Mouse (Mus musculus) neural tube, embryonic 15.5 days (tissue): Measurements from ENCODE around the gene Cdrt4. TPM values are rescaled to one million over a fixed set of nuclear protein-coding genes. Genes with fewer than 3 reads are reported as not detected.

Source experiments
- ATAC-seq: fragments of 200-750 bp; cut with Nextera tagmentation; 2 replicates; pipeline ENCODE4 v1.8.0; 2017; ENCODE audit warnings: mild to moderate bottlenecking, moderate TSS enrichment, moderate library complexity; ENCODE audit not compliant: low FRiP score
- H3K27ac ChIP-seq: fragments of 300-500 bp; sonication (generic); replicated peaks from 2 replicates; pipeline ENCODE4 v1.5.1; 2015; ENCODE audit warnings: mild to moderate bottlenecking, inconsistent platforms
- H3K27me3 ChIP-seq: fragments of 300-500 bp; sonication (generic); replicated peaks from 2 replicates; pipeline ENCODE4 v1.6.1; 2015; ENCODE audit warnings: inconsistent platforms
- H3K36me3 ChIP-seq: fragments of 300-500 bp; sonication (generic); 2 replicates; pipeline ENCODE4 v1.6.1; 2015; ENCODE audit warnings: inconsistent platforms
- H3K4me1 ChIP-seq: fragments of 300-500 bp; sonication (generic); 2 replicates; pipeline ENCODE4 v1.6.1; 2015; ENCODE audit warnings: inconsistent platforms
- H3K4me2 ChIP-seq: fragments of 300-500 bp; sonication (generic); 2 replicates; pipeline ENCODE4 v1.6.1; 2015; ENCODE audit warnings: inconsistent platforms, mild to moderate bottlenecking, moderate library complexity
- H3K4me3 ChIP-seq: fragments of 300-500 bp; sonication (generic); replicated peaks from 2 replicates; pipeline ENCODE4 v1.5.1; 2015; ENCODE audit warnings: mild to moderate bottlenecking, inconsistent platforms
- H3K9ac ChIP-seq: fragments of 300-500 bp; sonication (generic); replicated peaks from 2 replicates; pipeline ENCODE4 v1.6.1; 2015; ENCODE audit warnings: mild to moderate bottlenecking, inconsistent platforms
- H3K9me3 ChIP-seq: fragments of 300-500 bp; sonication (generic); replicated peaks from 2 replicates; pipeline ENCODE4 v1.6.1; 2016; ENCODE audit warnings: inconsistent platforms
- WGBS: fragments of 180-500 bp; shearing (Covaris S2); methylation state at CpG from one replicate; pipeline ENCODE4 v1.1.7; 2015; ENCODE audit warnings: mixed read lengths; 5-methylcytosine and 5-hydroxymethylcytosine counted together
- polyA plus RNA-seq: library from polyadenylated mRNA; unstranded; fragments of >200 nt; fragmentation: Nextera tagmentation; extraction: Ambion mirVana; gene quantifications from 2 replicates; pipeline ENCODE4 v1.2.1, GENCODE M21; 2015

Cdrt4 gene
- polyA plus RNA-seq, result not detected in 2 replicates

DNA sequence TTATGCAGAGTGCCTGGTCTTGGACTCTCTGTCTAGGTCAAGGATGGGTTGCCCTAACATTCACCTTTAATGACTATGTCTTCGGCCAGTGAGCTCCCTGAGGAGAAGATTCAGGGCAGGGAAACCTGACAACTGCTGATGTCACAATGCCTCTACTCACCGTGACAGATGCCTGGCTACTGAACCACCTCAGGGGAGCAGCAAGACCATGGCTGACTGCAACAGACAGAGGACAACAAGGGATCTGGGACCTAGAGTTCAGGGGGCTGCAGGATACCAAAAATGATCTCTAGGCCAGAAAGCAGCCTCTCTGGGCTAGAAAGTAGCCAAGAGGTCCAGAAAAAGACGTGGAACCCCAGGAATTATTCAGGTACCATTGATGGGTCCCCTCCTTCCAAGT lies at the start of gene Cdrt4:
Gene Cdrt4, plus strand, starts transcription at position 182 of the 400 bp plus-strand sequence.
- Histone ChIP-seq H3K4me1 (no peaks in the 10 kb centered on the region), H3K27me3 (no peaks in the 10 kb centered on the region), H3K9ac (no peak within 1 kb of the TSS), H3K27ac (no peak within 1 kb of the TSS), H3K4me3 (no peak within 1 kb of the TSS), H3K36me3 (no peaks in the 10 kb centered on the region), H3K9me3 (no peaks in the 10 kb centered on the region), H3K4me2 (no peak within 1 kb of the TSS)
- WGBS, result 72% methylated on average over 3 of the region's 3 CpGs
- ATAC-seq, result no peak

DNA sequence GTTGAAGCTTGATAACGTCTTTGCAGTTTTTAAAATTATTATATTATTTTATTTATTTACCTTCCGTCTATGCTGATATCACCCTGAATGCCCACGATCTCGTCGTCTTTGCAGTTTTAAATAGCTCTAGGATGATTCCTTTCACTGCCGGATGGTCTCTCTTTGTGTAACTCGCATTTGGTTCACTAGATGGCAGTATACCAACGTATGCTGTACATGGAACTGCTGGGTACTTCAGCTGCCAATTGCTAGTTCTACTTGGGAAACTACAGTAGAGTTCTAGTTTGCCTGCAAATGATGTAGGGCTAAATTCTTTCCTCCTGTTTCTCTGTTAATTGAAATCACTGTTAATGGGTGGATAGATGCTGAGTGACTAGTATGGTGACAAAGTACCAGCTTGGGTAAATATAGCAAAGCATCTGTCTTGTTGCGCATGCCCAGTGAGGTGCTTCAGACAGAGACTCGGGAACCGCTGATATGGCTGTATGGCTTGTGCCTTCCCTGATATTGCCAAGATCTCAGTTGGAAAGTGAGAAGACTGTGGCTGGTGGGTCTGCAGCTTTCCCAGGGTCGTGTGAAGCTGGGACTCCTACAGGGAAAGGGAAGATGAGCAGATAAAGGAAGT lies 49.2 kb upstream of the Cdrt4 start:
- no peak overlapping the region for H3K4me2 ChIP-seq
- no peak overlapping the region for H3K4me3 ChIP-seq
- WGBS, result 31% methylated on average over 12 of the region's 12 CpGs
- H3K4me1 ChIP-seq, result no peaks in the 10 kb centered on the region
- H3K9ac ChIP-seq, result no peak overlapping the region
- H3K36me3 ChIP-seq, result no peaks in the 10 kb centered on the region
- no peak for ATAC-seq
- H3K27me3 ChIP-seq, result no peaks in the 10 kb centered on the region
- H3K9me3 ChIP-seq, result no peaks in the 10 kb centered on the region
- H3K27ac ChIP-seq, result no peak overlapping the region

DNA sequence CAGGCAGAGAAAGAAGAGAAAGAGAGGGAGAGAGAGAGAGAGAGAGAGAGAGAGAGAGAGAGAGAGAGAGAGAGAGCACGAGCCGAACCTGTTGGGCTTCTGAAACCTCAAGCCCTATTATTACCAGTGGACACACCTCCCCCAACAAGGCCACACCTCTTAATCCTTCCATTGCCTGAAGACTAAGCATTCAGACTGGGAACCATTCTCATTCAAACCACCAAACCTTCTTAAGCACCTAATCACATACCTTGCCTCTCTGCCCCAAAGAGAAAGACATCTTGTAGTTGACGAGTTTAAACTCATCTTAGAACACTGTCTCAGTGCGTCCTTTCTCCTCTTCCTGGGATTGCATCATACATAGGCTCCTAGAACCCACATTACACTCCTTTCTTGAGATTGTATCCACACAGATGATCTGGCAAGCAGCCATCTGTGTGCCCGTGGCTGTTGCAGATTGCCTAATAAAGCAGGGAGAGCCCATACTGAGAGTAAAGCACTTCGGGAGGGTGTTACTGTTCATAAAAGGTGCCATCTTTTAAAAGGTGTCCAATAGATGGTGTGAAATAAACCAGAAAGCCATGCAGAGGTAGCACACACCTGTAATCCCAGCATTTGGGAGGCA lies 47.0 kb upstream of the Cdrt4 start:
- Histone ChIP-seq H3K36me3 (no peaks in the 10 kb centered on the region), H3K27me3 (no peaks in the 10 kb centered on the region), H3K4me3 (no peak overlapping the region), H3K4me1 (no peaks in the 10 kb centered on the region), H3K9ac (no peak overlapping the region), H3K9me3 (no peaks in the 10 kb centered on the region), H3K4me2 (no peak overlapping the region), H3K27ac (no peak overlapping the region)
- WGBS, result 70% methylated on average over 6 of the region's 6 CpGs
- ATAC-seq, result no peak

DNA sequence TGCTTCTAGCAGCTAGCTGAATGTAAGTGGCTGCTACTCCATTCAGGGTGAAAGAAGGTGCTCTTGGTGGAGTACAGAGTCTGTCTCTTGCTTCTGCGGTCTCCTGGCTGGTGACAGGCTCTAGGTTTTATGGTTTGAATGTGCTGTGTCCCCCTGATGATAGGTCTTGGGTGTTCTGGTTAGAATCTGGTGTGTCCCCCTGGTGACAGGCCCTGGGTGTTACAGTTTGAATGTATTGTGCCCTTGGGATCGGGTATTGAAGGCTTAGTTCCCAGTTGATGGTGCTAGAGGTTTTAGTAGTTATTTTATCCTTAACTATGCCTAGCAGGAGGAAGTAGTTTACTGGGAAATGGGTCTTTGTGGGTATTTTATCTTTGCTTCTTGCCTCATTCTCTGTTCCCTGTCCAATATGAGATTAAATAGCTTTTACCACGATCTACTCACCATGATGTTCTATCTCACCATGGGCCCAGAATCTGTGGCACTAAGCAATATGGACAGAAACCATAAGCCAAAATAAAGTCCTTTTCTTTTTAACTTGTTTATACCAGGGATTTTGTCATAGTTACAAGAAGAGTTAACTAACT lies 41.2 kb upstream of the Cdrt4 start:
- no peak overlapping the region for H3K27ac ChIP-seq
- H3K4me3 ChIP-seq, result no peak overlapping the region
- H3K4me1 ChIP-seq, result 0 out of 2 replicates have a peak, but pooled peaks cover 4% of the 10 kb centered on the region
- no peaks in the 10 kb centered on the region for H3K9me3 ChIP-seq
- WGBS, result 82% methylated on average over 3 of the region's 3 CpGs
- H3K27me3 ChIP-seq, result no peaks in the 10 kb centered on the region
- ATAC-seq, result no peak
- no peaks in the 10 kb centered on the region for H3K36me3 ChIP-seq
- H3K9ac ChIP-seq, result no peak overlapping the region
- H3K4me2 ChIP-seq, result no peak overlapping the region

DNA sequence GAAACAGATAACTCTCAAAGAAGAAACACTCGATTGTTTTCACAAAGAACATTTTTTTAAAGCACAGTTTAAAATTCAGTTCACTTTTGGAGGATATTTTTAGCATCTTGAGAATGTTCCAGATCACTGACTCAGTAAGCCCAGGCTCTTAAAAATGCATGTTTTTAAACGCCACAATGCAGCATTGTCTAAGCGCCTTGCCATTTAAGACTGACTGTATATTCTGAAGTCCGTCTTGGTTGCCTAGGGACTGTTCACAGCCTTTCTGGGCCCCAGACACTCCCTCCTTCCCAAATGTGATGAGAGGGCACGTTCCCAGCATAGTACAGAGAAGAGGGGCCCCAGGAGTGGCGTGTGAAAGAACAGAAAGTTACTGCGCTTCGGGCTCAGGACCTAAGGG lies 39.6 kb upstream of the Cdrt4 start:
- no peak for ATAC-seq
- no peaks in the 10 kb centered on the region for H3K27me3 ChIP-seq
- H3K4me1 ChIP-seq, result 0 out of 2 replicates have a peak, but pooled peaks cover 4% of the 10 kb centered on the region
- no peak overlapping the region for H3K27ac ChIP-seq
- H3K4me2 ChIP-seq, result no peak overlapping the region
- H3K9me3 ChIP-seq, result no peaks in the 10 kb centered on the region
- no peaks in the 10 kb centered on the region for H3K36me3 ChIP-seq
- WGBS, result 26% methylated on average over 8 of the region's 8 CpGs
- H3K9ac ChIP-seq, result no peak overlapping the region
- no peak overlapping the region for H3K4me3 ChIP-seq

DNA sequence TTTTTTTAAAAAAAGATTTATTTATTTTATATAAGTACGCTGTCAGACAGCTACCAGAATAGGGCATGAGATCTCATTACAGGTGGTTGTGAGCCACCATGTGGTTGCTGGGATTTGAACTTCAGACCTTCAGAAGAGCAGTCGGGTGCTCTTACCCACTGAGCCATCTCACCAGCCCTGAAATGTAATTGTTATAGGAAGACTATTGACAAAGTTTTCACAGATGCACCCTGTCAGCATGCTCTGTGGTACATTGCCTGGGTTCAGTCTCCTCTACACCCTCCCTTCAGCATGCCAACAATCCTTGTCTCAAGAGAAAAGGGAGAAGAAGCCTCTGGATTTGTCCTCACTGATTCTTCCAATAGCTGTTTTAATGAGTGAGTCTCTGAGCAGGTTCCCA lies 37.9 kb upstream of the Cdrt4 start:
- Histone ChIP-seq H3K4me1 (0 out of 2 replicates have a peak, but pooled peaks cover 4% of the 10 kb centered on the region), H3K9me3 (no peaks in the 10 kb centered on the region), H3K4me2 (no peak overlapping the region), H3K27ac (no peak overlapping the region), H3K4me3 (no peak overlapping the region), H3K9ac (no peak overlapping the region), H3K36me3 (no peaks in the 10 kb centered on the region), H3K27me3 (no peaks in the 10 kb centered on the region)
- WGBS, result 95% methylated on average over 2 of the region's 2 CpGs
- ATAC-seq, result no peak

DNA sequence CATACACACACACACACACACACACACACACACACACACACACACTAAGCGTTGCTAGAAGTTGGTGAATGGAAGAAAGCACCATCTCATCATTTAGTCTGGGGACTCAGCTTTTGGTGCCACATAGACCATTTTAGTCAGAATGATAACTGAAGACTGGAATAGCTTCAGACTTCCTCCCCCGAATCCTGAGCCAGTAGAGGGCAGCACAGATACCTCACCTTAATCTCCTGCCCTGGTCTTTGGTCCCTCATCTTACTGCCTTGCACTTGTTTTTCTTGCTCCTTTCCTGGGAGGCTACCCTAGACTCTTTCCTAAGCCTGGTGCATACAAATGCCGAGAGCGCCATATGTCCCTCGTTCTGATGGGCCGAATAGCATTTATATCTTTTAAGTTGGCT lies 36.5 kb upstream of the Cdrt4 start:
- no peaks in the 10 kb centered on the region for H3K36me3 ChIP-seq
- 61% methylated on average over 6 of the region's 6 CpGs for WGBS
- H3K4me3 ChIP-seq, result no peak overlapping the region
- no peaks in the 10 kb centered on the region for H3K9me3 ChIP-seq
- H3K9ac ChIP-seq, result no peak overlapping the region
- 0 out of 2 replicates have a peak, but pooled peaks cover 4% of the 10 kb centered on the region for H3K4me1 ChIP-seq
- H3K27ac ChIP-seq, result no peak overlapping the region
- no peak for ATAC-seq
- no peak overlapping the region for H3K4me2 ChIP-seq
- no peaks in the 10 kb centered on the region for H3K27me3 ChIP-seq

DNA sequence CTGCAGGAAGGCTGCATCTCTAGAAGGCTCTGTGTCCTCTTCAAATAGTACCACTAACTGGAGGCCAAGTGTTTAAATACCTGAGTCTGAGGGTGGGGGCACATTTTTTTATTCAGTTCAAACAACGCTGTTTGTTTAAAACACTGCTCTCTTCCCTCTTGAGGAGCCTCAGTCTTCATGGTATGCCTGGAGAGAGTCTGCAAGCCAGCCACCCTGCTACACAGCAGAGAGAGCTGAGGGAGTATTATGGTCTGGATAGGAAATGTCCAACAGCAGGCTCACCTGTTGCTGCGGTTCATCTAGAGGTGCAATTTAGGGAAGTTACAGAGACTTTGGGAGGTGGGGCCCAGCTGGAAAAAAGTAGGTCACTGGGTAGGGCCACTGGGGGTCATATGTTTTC lies 35.5 kb upstream of the Cdrt4 start:
- H3K9ac ChIP-seq, result no peak overlapping the region
- no peak overlapping the region for H3K27ac ChIP-seq
- ATAC-seq, result no peak
- WGBS, result 88% methylated on average over 2 of the region's 2 CpGs
- H3K4me1 ChIP-seq, result peaks cover 11% of the 10 kb centered on the region; the same call in 1 of the 2 replicates
- H3K4me3 ChIP-seq, result no peak overlapping the region
- no peaks in the 10 kb centered on the region for H3K9me3 ChIP-seq
- no peaks in the 10 kb centered on the region for H3K27me3 ChIP-seq
- no peak overlapping the region for H3K4me2 ChIP-seq
- H3K36me3 ChIP-seq, result no peaks in the 10 kb centered on the region

DNA sequence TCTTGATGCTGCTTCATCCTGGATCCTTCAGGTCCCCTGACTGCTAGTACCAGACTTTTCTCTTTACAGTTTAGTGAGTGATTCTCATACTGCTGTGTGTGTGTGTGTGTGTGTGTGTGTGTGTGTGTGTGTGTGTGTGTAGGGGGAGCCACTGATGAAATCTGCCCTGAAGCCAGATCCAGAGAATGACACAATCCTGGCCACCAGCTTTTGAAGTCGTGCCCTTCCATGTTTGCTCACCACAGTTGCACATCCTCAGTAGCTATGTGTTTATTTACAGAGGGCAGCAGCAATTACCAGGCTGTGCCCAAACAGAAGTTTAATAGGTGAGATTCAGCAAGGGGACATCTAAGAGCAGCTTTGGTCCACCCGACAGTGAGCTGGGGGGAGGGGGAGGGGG lies 34.2 kb upstream of the Cdrt4 start:
- Histone ChIP-seq H3K27me3 (no peaks in the 10 kb centered on the region), H3K9me3 (no peaks in the 10 kb centered on the region), H3K4me3 (no peak overlapping the region), H3K36me3 (no peaks in the 10 kb centered on the region), H3K9ac (no peak overlapping the region), H3K27ac (no peak overlapping the region), H3K4me2 (no peak overlapping the region), H3K4me1 (peaks cover 14% of the 10 kb centered on the region; the same call in 1 of the 2 replicates)
- ATAC-seq, result no peak
- 51% methylated on average over 2 of the region's 2 CpGs for WGBS

DNA sequence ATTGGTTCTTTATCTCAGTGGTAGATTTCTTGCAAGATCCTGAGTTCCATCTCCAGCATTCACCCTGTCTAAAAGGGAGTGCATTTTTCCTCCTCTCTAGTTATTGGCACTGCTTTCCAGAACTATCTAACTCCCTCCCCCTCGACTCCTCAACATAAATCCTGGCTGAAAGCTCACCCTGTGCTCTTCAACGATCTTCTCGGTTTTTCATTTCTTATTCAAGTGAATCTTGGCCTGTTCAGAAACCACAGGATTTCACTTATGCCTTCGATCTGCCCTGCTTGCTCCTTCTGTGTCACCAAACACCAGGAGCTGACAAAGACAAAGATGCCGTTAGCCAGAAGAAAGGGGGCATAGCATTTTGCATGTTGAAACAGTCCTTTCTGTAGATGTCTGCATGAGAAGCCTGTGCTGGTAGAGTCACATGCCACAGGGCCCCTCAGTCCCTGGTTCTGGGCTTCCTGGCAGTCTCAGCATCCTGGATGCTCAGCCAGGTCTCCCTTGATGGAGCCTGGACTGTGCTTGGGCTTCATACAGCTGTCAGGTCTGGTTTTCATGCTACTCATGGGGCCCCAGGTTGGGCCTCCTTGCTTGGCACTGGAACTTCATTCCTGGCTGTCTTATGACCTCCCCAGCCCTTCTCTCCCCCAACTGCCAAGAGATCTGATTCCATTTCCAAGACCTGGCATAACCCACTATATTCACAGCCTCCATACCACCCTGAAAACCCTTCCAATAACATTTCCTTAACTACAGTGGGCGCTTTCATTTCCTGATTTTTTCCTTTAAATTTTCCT lies 30.8 kb upstream of the Cdrt4 start:
- WGBS, result 62% methylated on average over 6 of the region's 6 CpGs
- ATAC-seq, result no peak

DNA sequence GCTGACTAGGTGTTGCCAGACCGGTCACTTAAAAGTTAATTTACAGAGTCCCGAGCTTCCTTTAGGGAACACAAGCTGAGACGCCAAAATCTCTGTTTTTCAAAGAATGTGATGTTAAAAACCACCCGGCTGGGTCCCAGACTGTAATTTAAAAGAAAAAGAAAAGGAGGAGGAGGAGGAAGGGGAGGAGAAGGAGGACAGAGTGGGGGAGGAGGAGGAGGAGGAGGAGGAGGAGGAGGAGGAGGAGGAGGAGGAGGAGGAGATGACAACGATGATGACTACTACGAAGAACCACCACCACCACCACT lies 30.3 kb upstream of the Cdrt4 start:
- ATAC-seq, result no peak
- peaks cover 14% of the 10 kb centered on the region; the same call in 1 of the 2 replicates for H3K4me1 ChIP-seq
- 18% methylated on average over 6 of the region's 6 CpGs for WGBS

More for the DNA sequence above, 30.8 kb upstream of the Cdrt4 start:
- Histone ChIP-seq H3K4me3 (peak overlapping the region; percentile 35), H3K9ac (no peak overlapping the region), H3K4me1 (peaks cover 14% of the 10 kb centered on the region; the same call in 1 of the 2 replicates), H3K27me3 (no peaks in the 10 kb centered on the region), H3K4me2 (peak overlapping the region; percentile 48), H3K9me3 (no peaks in the 10 kb centered on the region), H3K27ac (0 out of 2 replicates have a peak overlapping the region, but pooled peaks have one; percentile 37), H3K36me3 (no peaks in the 10 kb centered on the region)

More for the DNA sequence above, 30.3 kb upstream of the Cdrt4 start:
- Histone ChIP-seq H3K27ac (0 out of 2 replicates have a peak overlapping the region, but pooled peaks have one; percentile 37), H3K36me3 (no peaks in the 10 kb centered on the region), H3K4me2 (peak overlapping the region; percentile 48), H3K9me3 (no peaks in the 10 kb centered on the region), H3K4me3 (peak overlapping the region; percentile 35), H3K27me3 (no peaks in the 10 kb centered on the region), H3K9ac (no peak overlapping the region)
